Mouse (Mus musculus) hindbrain, embryonic 14.5 days (tissue): ENCODE data around the gene Tctex1d2. TPM values are rescaled to one million over a fixed set of nuclear protein-coding genes. Genes with fewer than 3 reads are reported as not detected.

ENCODE experiments used
- ATAC-seq: fragments of 200-750 bp; cut with Nextera tagmentation; 2 replicates; pipeline ENCODE4 v1.8.0; 2017; ENCODE audit warnings: moderate number of reproducible peaks, mild to moderate bottlenecking, moderate TSS enrichment, moderate library complexity; ENCODE audit not compliant: low FRiP score
- DNase-seq: peaks from one replicate; pipeline ENCODE4 v3.0.0-alpha.2; 2015; ENCODE audit warnings: low spot score
- H3K27ac ChIP-seq: fragments of 300-500 bp; sonication (generic); 2 replicates; pipeline ENCODE4 v1.5.1; 2014; ENCODE audit warnings: mild to moderate bottlenecking, moderate library complexity
- H3K27me3 ChIP-seq: fragments of 300-500 bp; sonication (generic); 2 replicates; pipeline ENCODE4 v1.6.1; 2014; ENCODE audit warnings: mild to moderate bottlenecking, low read length, mixed read lengths; ENCODE audit not compliant: control insufficient read depth, insufficient read depth
- H3K36me3 ChIP-seq: fragments of 300-500 bp; sonication (generic); replicated peaks from 2 replicates; pipeline ENCODE4 v1.6.1; 2014; ENCODE audit not compliant: control insufficient read depth, insufficient read depth
- H3K4me1 ChIP-seq: fragments of 300-500 bp; sonication (generic); replicated peaks from 2 replicates; pipeline ENCODE4 v1.6.1; 2014; ENCODE audit warnings: antibody characterized with exemption, low read length, mixed read lengths; ENCODE audit not compliant: control insufficient read depth, insufficient read depth
- H3K4me2 ChIP-seq: fragments of 300-500 bp; sonication (generic); replicated peaks from 2 replicates; pipeline ENCODE4 v1.6.1; 2014; ENCODE audit warnings: mild to moderate bottlenecking, moderate library complexity
- H3K4me3 ChIP-seq: fragments of 300-500 bp; sonication (generic); replicated peaks from 2 replicates; pipeline ENCODE4 v1.5.1; 2014; ENCODE audit warnings: mild to moderate bottlenecking, low read length
- H3K9ac ChIP-seq: fragments of 300-500 bp; sonication (generic); 2 replicates; pipeline ENCODE4 v1.6.1; 2014
- H3K9me3 ChIP-seq: fragments of 300-500 bp; sonication (generic); 2 replicates; pipeline ENCODE4 v1.6.1; 2016; ENCODE audit warnings: low read length; ENCODE audit not compliant: control insufficient read depth
- WGBS: fragments of 180-500 bp; shearing (Covaris S2); extraction: QIAGEN DNeasy Blood & Tissue Kit; methylation state at CpG from one replicate; pipeline ENCODE4 v1.1.7; 2014; 5-methylcytosine and 5-hydroxymethylcytosine counted together
- polyA plus RNA-seq: library from polyadenylated mRNA; unstranded; fragments of >200 nt; fragmentation: Nextera tagmentation; extraction: Ambion mirVana; gene quantifications from 2 replicates; pipeline ENCODE4 v1.2.1, GENCODE M21; 2014

Tctex1d2 gene
- polyA plus RNA-seq, 1 experiment from 2014 or later = 49.7 TPM

DNA sequence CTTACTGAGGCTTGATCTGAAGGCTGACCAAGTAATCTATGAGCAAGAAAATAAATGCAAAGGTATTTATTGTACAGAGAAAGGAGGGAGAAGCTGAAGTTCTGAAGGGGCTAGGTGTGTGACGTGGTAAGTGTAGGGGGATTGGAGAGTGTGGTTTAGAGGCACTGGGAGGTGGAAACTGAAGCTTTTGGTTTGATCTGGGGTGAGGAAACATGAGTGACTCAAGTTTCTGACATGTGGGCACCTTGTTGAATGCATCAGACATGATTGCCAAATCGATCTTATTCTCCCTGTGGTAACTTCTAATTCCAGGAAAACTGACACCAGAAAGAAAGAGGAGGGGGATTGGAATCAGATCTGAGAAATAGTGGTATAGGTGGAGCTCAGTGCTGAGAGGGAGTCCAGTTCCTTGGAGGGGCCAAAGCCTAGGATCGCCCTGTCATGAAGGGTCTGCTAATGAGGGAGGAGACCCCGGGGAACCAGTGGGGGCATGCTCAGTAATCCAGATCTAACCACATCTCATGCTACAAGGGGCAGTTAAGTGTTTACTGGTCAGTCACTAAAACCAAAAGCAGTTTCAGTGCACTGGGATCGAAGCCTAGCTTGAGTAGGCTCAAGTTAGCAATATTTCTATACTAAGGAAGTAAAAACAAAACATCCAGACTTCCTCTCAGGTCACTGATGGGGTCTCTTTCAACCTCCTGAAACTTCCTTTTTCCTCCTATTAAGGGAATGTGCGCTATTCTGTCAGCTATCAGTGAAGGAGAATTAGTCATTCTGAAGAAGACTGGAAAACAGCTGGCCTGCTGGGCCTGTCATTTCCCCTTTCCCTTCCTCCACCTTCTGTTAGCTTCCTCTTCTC lies 23.6 kb upstream of the Tctex1d2 start:
- H3K27me3 ChIP-seq = no peaks in the 10 kb centered on the region
- ATAC-seq (no peak), DNase-seq (no peak)
- H3K27ac ChIP-seq = no peak overlapping the region
- H3K9me3 ChIP-seq = no peaks in the 10 kb centered on the region
- H3K9ac ChIP-seq = no peak overlapping the region
- 75% methylated on average over 6 of the region's 6 CpGs for WGBS
- H3K4me2 ChIP-seq = no peak overlapping the region
- H3K36me3 ChIP-seq = peaks cover 14% of the 10 kb centered on the region
- no peaks in the 10 kb centered on the region for H3K4me1 ChIP-seq
- no peak overlapping the region for H3K4me3 ChIP-seq

DNA sequence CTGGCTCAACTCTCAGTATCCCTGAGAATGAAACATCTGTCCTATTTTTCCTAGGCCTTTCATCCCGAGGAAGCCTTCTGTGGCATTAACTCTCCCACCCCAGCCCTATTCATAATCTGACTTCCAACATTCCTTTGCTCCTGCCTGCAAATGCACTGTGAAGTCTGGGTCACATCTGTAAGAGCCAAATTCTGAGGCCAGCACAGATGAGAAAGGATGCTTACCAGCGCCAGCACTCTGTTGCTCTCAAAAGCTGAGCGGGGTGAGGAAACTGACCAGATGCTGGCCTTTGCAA lies 23.0 kb upstream of the Tctex1d2 start:
- DNase-seq = no peak
- Histone ChIP-seq H3K9me3 (no peaks in the 10 kb centered on the region), H3K27ac (no peak overlapping the region), H3K4me3 (no peak overlapping the region), H3K36me3 (peaks cover 9% of the 10 kb centered on the region), H3K9ac (no peak overlapping the region), H3K4me2 (no peak overlapping the region), H3K4me1 (no peaks in the 10 kb centered on the region), H3K27me3 (no peaks in the 10 kb centered on the region)
- no peak for ATAC-seq
- WGBS = 54% methylated on average over 3 of the region's 3 CpGs

DNA sequence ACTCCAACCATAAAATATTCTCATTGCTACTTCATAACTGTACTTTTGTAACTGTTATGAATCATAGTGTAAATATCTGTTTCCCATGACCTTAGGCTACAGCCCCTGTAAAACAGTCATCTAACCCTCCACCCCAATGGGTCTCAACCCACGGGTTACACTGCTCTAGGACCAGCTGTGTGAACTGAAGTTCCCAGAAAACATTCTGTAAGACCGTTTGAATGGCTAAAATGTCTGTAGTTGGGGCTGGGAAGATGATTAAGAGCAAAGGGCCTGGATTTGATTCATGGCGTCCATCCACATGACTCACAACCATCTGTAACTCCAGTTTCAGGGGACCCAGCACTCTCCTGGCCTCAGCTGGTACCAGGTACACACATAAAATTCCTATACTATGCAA lies 21.3 kb upstream of the Tctex1d2 start:
- 84% methylated on average over 3 of the region's 3 CpGs for WGBS
- no peak for ATAC-seq
- H3K36me3 ChIP-seq = peaks cover 1% of the 10 kb centered on the region
- H3K4me2 ChIP-seq = no peak overlapping the region
- H3K27me3 ChIP-seq = no peaks in the 10 kb centered on the region
- H3K27ac ChIP-seq = no peak overlapping the region
- no peaks in the 10 kb centered on the region for H3K4me1 ChIP-seq
- no peaks in the 10 kb centered on the region for H3K9me3 ChIP-seq
- H3K9ac ChIP-seq = no peak overlapping the region
- no peak overlapping the region for H3K4me3 ChIP-seq
- no peak for DNase-seq

DNA sequence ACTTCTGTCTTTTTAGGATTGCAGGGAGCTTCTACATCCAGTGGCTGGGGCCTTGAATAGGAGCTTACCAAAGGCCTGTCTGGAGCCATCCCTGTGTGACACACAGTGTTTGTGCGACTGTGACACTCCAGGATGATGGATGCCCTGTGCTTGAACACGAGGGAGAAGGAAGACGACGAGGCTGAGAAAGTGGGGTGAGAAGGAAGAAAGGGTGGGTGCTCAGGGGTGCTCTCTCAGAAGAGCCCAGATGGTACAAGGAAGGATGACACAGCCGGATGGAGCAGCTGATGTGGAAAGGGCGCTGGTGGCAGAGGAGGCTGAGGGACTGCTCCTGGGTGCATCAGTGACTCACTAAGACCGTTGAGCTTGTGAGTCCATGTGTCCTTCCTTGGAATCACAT lies 19.2 kb upstream of the Tctex1d2 start, which contains the start of gene Tm4sf19:
Tm4sf19 (plus strand) TSS at position 240 of the 400 bp plus-strand sequence.
- no peaks in the 10 kb centered on the region for H3K4me1 ChIP-seq
- 75% methylated on average over 7 of the region's 7 CpGs for WGBS
- H3K36me3 ChIP-seq = no peaks in the 10 kb centered on the region
- no peak within 1 kb of the TSS for H3K4me3 ChIP-seq
- H3K9me3 ChIP-seq = no peaks in the 10 kb centered on the region
- DNase-seq = no peak
- H3K27me3 ChIP-seq = no peaks in the 10 kb centered on the region
- ATAC-seq = no peak
- no peak within 1 kb of the TSS for H3K27ac ChIP-seq
- no peak within 1 kb of the TSS for H3K9ac ChIP-seq
- H3K4me2 ChIP-seq = no peak within 1 kb of the TSS

DNA sequence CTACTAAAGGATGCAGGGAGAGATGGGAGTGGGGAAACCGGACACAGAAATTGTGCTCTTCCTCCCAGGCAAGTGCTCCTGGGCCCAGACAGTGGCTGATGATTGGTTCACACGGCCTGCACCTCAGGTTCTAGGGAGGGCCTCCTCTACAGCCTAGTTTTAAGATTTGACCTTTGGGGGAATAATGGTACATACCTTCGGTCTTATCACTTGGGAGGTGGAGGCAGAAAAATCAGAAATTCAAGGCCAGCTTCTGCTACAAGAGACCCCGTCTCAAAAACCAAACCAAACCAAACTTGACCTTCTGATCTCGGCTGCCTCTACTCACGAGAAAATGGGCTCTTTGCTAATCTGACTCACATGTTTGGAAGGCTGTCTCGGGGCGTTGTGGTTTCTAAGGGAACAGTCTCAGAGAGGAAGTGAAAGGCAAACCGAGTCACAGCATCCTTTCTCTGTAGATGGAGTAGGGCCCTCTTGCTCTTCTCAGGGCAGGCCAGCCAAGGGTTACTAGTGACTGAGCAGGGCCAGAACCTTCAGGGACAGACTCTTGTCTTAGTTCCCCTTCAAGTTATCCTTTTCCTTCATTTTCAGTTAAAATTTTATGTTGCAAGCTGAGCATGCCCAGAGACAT lies 18.1 kb upstream of the Tctex1d2 start:
- Histone ChIP-seq H3K27ac (no peak overlapping the region), H3K4me3 (no peak overlapping the region), H3K9ac (no peak overlapping the region), H3K4me1 (no peaks in the 10 kb centered on the region), H3K36me3 (no peaks in the 10 kb centered on the region), H3K4me2 (no peak overlapping the region), H3K27me3 (no peaks in the 10 kb centered on the region), H3K9me3 (no peaks in the 10 kb centered on the region)
- DNase-seq (no peak), ATAC-seq (no peak)
- whole genome bisulfite sequencing = 86% methylated on average over 9 of the region's 9 CpGs

DNA sequence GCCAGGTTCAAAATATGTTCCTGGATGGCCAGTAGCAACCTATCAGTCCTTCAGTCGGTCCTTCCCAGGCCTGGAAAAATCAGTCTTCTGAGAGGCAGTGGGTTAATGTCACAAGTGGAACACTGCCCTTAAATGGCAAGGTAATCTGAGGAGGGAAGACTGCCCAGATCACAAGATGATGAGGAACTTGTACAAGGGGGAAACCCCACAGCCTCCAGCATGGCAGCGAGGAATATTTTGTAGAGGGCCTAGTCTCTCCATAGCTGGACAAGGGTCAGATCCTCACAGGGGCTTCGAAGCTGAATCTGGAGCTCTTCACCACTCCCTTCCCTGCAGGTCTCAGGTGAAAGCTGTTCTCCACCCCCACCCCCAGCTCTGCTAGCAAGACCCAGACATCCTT lies 16.7 kb upstream of the Tctex1d2 start:
- Histone ChIP-seq H3K9ac (no peak overlapping the region), H3K4me2 (no peak overlapping the region), H3K27ac (no peak overlapping the region), H3K9me3 (no peaks in the 10 kb centered on the region), H3K36me3 (no peaks in the 10 kb centered on the region), H3K27me3 (no peaks in the 10 kb centered on the region), H3K4me3 (no peak overlapping the region), H3K4me1 (no peaks in the 10 kb centered on the region)
- WGBS = 90% methylated on average over 3 of the region's 3 CpGs
- ATAC-seq (no peak), DNase-seq (no peak)

DNA sequence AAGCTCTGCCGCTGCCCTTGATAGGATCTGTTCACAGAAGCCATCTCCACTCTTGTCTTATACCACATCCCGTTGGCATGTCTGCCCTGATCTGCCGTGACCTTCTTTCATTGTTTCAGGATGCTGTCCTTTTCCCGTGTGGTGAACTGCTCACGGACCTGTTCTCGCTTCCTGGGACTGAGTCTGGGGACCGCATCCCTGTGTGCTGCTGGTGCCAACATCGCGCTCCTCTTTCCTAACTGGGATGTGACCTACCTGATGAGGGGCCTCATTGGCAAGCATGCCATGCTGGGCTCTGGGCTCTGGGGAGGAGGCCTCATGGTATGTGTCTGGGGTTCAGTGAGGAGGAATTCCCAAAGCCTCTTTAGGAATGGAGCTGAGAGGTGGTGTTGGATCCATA lies 13.8 kb upstream of the Tctex1d2 start:
- Histone ChIP-seq H3K9ac (no peak overlapping the region), H3K9me3 (no peaks in the 10 kb centered on the region), H3K4me3 (no peak overlapping the region), H3K36me3 (no peaks in the 10 kb centered on the region), H3K4me1 (no peaks in the 10 kb centered on the region), H3K27me3 (no peaks in the 10 kb centered on the region), H3K4me2 (no peak overlapping the region), H3K27ac (no peak overlapping the region)
- WGBS = 87% methylated on average over 9 of the region's 9 CpGs
- DNase-seq = no peak
- no peak for ATAC-seq

DNA sequence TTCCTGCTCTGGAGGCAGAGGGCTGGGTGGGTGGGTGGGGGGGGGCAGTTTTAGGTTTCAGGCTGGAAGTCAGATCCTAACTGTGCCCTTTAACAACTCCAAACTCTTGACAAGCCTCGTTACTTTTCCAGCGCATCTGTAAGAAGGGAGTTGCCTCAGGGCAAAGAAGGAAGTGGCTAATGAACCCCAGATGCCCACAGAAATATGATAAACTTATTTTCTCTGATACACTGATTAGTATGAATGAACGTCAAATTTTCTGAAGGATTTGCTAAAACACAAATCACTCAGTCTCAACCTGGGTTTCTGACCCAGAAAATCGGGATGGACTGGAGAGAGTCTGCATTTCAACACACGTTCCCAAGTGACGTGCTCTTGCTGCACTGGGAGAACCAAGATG lies 12.8 kb upstream of the Tctex1d2 start:
- no peak for ATAC-seq
- Histone ChIP-seq H3K9me3 (no peaks in the 10 kb centered on the region), H3K36me3 (no peaks in the 10 kb centered on the region), H3K4me1 (no peaks in the 10 kb centered on the region), H3K4me2 (no peak overlapping the region), H3K27ac (no peak overlapping the region), H3K27me3 (no peaks in the 10 kb centered on the region), H3K9ac (no peak overlapping the region), H3K4me3 (no peak overlapping the region)
- no peak for DNase-seq
- WGBS = 83% methylated on average over 6 of the region's 6 CpGs

DNA sequence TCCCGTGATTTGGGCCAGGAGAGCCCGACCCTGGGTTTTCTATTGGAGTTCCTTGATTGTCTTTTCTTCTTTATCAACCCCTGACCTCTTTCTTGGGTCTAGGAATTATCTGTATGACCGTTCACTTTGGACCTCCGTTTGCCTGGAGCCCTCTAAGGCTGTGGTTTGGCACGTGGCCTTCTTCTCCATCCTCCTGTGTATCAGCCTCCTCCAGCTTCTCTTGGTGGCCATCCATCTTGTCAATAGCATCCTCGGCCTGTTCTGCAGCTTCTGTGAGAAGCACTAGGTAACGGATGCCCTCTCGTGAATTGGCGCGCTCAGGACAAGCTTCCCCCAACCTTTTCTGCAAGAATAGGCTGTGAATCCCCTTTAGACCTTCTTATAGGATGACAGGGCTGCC lies 11.8 kb upstream of the Tctex1d2 start:
- 88% methylated on average over 10 of the region's 10 CpGs for WGBS
- Histone ChIP-seq H3K4me3 (no peak overlapping the region), H3K4me1 (no peaks in the 10 kb centered on the region), H3K9me3 (no peaks in the 10 kb centered on the region), H3K9ac (no peak overlapping the region), H3K36me3 (no peaks in the 10 kb centered on the region), H3K27me3 (no peaks in the 10 kb centered on the region), H3K27ac (no peak overlapping the region), H3K4me2 (no peak overlapping the region)
- DNase-seq (no peak), ATAC-seq (no peak)
